Mouse (Mus musculus): ENCODE results near the gene Krtap10-10. TPM values are rescaled to one million over a fixed set of nuclear protein-coding genes. Genes with fewer than 3 reads are reported as not detected.
"Not testable (repeated sequence)": the region's sequence is repeated elsewhere in the genome, so short reads cannot be mapped to it uniquely, and the experiment has no call there.

Gene Krtap10-10
- polyA plus RNA-seq (2012; rRNA removed), result not detected in 2 replicates

DNA sequence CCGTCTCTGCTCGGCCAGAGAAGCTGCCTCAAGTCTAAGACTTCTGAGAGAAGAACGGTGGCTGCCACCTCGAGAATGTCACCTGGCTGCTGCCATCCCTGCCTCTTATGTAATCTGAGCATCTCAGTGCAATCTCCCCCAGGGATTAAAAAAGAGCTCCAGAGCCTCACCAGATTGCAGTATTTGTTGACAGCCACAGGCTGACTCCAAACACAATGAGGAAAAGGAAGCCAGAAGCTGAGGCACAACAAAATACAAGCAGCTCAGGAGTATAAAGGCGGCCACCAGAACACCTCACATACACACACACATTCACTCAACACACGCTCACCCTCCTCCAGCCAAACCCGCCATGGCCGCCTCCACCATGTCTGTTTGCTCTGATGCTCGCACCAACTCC, at the start of gene Krtap10-10:
Gene Krtap10-10 (plus strand): TSS at position 301 of the 400 bp plus-strand sequence.
- TF ChIP-seq POLR2A (IDR thresholded peaks at IDR 0.05; ENCODE audit: extremely low read depth, insufficient read depth, low read length), result no peak
- TF ChIP-seq CTCF (IDR thresholded peaks at IDR 0.05; ENCODE audit: extremely low read depth, insufficient read depth, low read length), result no peak
- Histone ChIP-seq H3K4me3 (ENCODE audit: insufficient read depth, low read length) (no peak within 1 kb of the TSS), H3K4me1 (ENCODE audit: control insufficient read depth, insufficient read depth, low read length) (no peaks in the 10 kb centered on the region), H3K27ac (ENCODE audit: insufficient read depth, low read length) (no peak within 1 kb of the TSS)

DNA sequence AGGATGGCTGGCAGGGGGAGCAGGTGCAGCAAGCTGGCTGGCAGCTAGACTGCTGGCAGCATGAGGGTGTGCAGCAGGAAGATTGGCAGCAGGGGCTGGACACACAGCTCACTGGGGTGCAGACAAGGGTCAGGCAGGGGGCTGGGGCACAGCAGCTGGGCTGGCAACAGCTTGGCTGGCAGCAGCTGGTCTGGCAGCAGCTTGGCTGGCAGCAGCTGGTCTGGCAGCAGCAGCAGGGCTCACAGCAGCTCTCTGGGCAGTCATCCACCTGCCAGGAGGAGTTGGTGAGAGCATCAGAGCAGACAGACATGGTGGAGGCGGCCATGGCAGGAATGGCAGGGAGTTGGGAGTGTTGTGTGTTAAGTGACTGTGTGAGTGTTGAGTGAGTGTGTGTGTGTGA, 47.9 kb upstream of the Krtap10-10 start, which contains the start of gene Gm7137:
Gene Gm7137 (minus strand): TSS at position 325 of the 400 bp plus-strand sequence.
- H3K4me1 ChIP-seq (ENCODE audit: control insufficient read depth, insufficient read depth, low read length); H3K27ac ChIP-seq (ENCODE audit: insufficient read depth, low read length); H3K4me3 ChIP-seq (ENCODE audit: insufficient read depth, low read length): not testable (repeated sequence)

DNA sequence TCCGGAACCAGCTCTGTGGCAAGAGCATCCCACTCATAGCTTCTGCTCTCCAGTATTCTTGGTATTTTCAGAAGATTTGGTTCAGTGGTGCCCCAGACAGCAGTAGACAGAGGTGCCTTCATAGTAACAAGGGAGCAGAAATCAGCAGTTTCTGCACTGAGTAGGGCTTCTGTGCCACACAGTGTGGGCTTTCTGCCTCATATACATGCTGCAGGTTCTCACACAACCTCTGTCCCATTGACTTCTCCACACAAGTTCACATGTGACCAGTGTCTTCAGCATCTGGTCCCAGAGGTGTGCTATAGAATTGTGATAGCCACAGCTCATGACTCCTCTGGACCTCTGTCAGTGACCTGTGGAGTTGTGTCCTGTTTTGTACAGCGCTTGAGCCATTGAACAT, 47.1 kb upstream of the Krtap10-10 start:
- H3K4me1 ChIP-seq (ENCODE audit: control insufficient read depth, insufficient read depth, low read length), result no peaks in the 10 kb centered on the region
- H3K27ac ChIP-seq (ENCODE audit: insufficient read depth, low read length), result no peak overlapping the region
- no peak overlapping the region for H3K4me3 ChIP-seq (ENCODE audit: insufficient read depth, low read length)
- TF ChIP-seq POLR2A (IDR thresholded peaks at IDR 0.05; ENCODE audit: extremely low read depth, insufficient read depth, low read length) (no peak), CTCF (IDR thresholded peaks at IDR 0.05; ENCODE audit: extremely low read depth, insufficient read depth, low read length) (no peak)

DNA sequence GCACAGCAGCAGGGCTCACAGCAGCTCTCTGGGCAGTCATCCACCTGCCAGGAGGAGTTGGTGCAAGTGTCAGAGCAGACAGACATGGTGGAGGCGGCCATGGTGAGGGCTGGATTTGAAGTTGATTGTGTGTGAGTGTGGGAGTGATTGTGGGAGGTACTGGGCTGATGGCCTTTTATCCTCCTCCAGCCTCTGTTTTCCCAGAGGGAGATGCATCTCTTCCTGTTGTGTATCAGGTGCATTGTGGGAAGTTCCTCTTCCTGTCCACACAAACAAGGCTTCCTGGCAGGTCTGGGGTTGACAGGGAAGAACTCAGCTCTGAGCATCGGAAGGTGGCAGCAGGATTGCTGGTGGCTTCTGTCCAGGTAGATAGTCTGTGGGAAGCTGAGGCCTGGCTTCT, 40.8 kb upstream of the Krtap10-10 start, which contains the start of gene Gm9639:
Gene Gm9639 (minus strand): TSS at position 101 of the 400 bp plus-strand sequence.
- TF ChIP-seq POLR2A (IDR thresholded peaks at IDR 0.05; ENCODE audit: extremely low read depth, insufficient read depth, low read length) (no peak), CTCF (IDR thresholded peaks at IDR 0.05; ENCODE audit: extremely low read depth, insufficient read depth, low read length) (no peak)
- no peak within 1 kb of the TSS for H3K27ac ChIP-seq (ENCODE audit: insufficient read depth, low read length)
- no peak within 1 kb of the TSS for H3K4me3 ChIP-seq (ENCODE audit: insufficient read depth, low read length)
- no peaks in the 10 kb centered on the region for H3K4me1 ChIP-seq (ENCODE audit: control insufficient read depth, insufficient read depth, low read length)

DNA sequence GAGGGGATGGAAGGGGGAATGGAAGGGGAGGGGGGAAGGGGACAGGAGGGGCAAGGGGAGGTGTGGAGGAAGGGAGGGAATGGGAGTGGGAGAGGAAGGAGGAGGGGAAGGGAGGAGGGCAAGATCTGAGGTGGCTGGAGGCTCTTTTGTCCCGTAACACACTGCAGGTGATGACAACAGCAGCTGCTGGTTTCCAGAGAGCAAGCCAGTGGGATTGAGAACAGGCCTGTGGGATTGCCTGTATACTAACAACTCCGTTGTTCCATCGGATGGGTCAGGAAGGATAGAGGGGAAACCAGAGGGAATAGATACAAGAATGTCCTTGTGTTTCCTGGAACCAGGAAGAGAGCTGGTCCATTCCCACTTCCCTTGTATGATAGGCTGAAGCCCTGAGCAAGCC, 38.1 kb upstream of the Krtap10-10 start:
- Histone ChIP-seq H3K27ac (ENCODE audit: insufficient read depth, low read length) (no peak overlapping the region), H3K4me3 (ENCODE audit: insufficient read depth, low read length) (no peak overlapping the region), H3K4me1 (ENCODE audit: control insufficient read depth, insufficient read depth, low read length) (no peaks in the 10 kb centered on the region)
- TF ChIP-seq POLR2A (IDR thresholded peaks at IDR 0.05; ENCODE audit: extremely low read depth, insufficient read depth, low read length) (no peak), CTCF (IDR thresholded peaks at IDR 0.05; ENCODE audit: extremely low read depth, insufficient read depth, low read length) (no peak)

DNA sequence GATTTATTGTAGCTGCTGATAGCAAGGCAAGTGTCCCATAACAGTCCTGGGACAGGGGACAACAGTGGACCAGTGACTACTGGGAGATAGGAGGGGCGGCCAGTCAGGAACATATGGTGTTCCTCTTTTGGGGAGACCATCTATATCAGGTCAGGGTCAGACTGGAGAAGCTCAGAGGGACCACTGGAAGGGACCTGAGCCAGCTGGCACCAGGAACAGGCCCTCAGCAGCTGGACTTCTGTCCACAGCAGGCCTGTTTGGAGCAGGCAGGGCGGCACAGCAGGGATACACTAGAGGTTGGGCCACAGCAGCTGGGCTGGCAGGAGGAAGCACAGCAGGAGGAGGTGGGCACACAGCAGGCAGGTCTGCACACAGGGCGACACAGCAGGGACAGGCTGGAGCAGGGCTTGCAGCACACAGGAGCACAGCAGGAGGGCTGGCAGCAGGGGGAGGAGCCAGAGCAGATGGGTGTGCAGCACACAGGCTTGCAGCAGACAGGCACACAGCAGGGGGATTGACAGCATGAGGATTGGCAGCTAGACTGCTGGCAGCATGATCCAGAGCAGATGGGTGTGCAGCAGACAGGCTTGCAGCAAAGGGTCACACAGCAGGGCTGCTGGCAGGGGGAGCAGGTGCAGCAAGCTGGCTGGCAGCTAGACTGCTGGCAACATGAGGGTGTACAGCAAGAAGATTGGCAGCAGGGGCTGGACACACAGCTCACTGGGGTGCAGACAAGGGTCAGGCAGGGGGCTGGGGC, 37.4 kb upstream of the Krtap10-10 start:
- not testable (repeated sequence) for H3K4me3 ChIP-seq (ENCODE audit: insufficient read depth, low read length); H3K27ac ChIP-seq (ENCODE audit: insufficient read depth, low read length)

DNA sequence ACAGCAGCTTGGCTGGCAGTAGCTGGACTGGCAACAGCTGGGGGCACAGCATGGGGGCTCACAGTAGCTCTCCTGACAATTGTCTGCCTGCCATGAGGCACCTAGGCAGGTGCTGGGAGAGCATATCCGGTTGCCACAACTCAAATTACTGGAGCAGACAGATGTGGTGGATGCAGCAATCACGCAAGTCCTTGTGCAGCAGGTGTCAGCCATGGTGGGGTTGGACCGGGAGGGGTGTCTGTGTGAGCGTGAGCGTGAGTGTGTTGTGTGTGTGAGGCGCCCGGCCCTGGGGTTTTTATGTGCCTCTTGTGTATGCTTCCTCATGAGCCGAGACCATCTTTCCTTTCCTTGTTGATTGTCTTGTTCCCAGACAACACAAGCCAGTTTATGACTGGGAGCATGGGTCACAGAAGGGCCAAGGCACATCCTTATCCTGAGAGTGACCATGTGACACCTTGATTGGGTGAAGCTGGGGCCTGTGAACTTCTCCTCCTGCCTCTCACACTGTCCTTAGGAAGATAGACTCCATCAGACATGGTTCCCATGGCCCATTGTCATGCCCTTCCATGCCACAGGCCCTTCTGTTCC, 36.7 kb upstream of the Krtap10-10 start, which contains the start of gene Gm19668:
Gene Gm19668 (minus strand): TSS at position 213 of the 588 bp plus-strand sequence.
- no peak within 1 kb of the TSS for H3K27ac ChIP-seq (ENCODE audit: insufficient read depth, low read length)

More for the DNA sequence above, 37.4 kb upstream of the Krtap10-10 start:
- H3K4me1 ChIP-seq (ENCODE audit: control insufficient read depth, insufficient read depth, low read length), result not testable (repeated sequence)

DNA sequence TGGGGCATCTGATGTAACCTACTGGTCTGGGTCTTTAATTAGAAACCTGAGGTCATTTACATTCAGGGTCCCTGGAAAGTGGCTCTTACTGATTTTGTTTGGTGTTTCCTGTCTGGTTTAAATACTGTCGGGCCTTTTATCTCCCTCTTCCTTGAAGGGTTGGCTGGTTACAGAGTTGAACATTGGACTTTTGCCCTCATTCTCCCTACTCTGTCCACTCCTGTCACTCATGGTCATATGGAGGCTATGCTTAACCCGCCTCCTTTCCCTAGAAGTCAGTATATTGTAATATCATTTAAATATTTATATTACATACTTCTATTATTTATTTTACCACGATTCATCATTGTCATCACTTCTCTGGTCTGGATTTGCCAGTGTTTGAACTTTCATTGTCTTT, 31.7 kb upstream of the Krtap10-10 start:
- Histone ChIP-seq H3K4me1 (ENCODE audit: control insufficient read depth, insufficient read depth, low read length) (no peaks in the 10 kb centered on the region), H3K4me3 (ENCODE audit: insufficient read depth, low read length) (no peak overlapping the region), H3K27ac (ENCODE audit: insufficient read depth, low read length) (no peak overlapping the region)
- TF ChIP-seq POLR2A (IDR thresholded peaks at IDR 0.05; ENCODE audit: extremely low read depth, insufficient read depth, low read length) (no peak), CTCF (IDR thresholded peaks at IDR 0.05; ENCODE audit: extremely low read depth, insufficient read depth, low read length) (no peak)

More for the DNA sequence above, 36.7 kb upstream of the Krtap10-10 start, which contains the start of gene Gm19668:
- Histone ChIP-seq H3K4me3 (ENCODE audit: insufficient read depth, low read length) (no peak within 1 kb of the TSS), H3K4me1 (ENCODE audit: control insufficient read depth, insufficient read depth, low read length) (no peaks in the 10 kb centered on the region)
- no peak for TF ChIP-seq CTCF (IDR thresholded peaks at IDR 0.05; ENCODE audit: extremely low read depth, insufficient read depth, low read length)

DNA sequence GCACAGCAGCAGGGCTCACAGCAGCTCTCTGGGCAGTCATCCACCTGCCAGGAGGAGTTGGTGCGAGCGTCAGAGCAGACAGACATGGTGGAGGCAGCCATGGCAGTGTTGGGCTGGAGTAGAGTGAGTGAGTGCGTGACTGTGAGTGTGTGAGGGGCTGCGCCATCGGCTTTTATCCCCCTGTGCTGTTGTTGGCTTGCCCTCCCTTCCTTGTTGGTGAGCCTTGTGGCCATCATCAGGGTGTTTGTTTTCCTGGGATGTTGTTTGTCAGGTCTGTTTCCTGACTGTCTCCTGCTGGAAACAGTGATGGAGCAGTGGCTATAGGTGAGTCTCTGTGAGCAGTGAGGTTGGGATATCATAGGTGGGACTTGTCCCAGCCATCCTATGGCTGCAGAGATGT, 24.0 kb upstream of the Krtap10-10 start, which contains the start of gene Gm9507:
Gene Gm9507 (minus strand): TSS at position 101 of the 400 bp plus-strand sequence.
- Histone ChIP-seq H3K4me3 (ENCODE audit: insufficient read depth, low read length) (no peak within 1 kb of the TSS), H3K27ac (ENCODE audit: insufficient read depth, low read length) (no peak within 1 kb of the TSS), H3K4me1 (ENCODE audit: control insufficient read depth, insufficient read depth, low read length) (no peaks in the 10 kb centered on the region)
- TF ChIP-seq CTCF (IDR thresholded peaks at IDR 0.05; ENCODE audit: extremely low read depth, insufficient read depth, low read length) (no peak), POLR2A (IDR thresholded peaks at IDR 0.05; ENCODE audit: extremely low read depth, insufficient read depth, low read length) (no peak)

DNA sequence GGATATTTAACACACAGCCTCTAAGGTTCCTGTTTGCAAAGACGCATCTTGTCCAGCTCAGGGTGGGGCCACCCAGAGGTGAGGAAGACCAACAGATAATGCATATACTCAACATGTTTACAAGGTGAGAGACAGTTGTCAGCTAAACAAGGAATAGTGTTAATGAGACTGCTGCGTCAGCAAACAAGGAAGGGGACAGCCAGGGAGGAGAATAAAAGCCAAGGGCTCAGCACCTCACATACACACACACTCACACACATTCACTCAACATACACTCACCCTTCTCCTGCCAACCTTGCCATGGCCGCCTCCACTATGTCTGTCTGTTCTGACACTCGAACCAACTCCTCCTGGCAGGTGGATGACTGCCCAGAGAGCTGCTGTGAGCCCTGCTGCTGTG, 21.4 kb upstream of the Krtap10-10 start, which contains the start of gene Gm2696:
Gene Gm2696 (plus strand): TSS at position 301 of the 400 bp plus-strand sequence.
- H3K4me3 ChIP-seq (ENCODE audit: insufficient read depth, low read length), result no peak within 1 kb of the TSS
- TF ChIP-seq POLR2A (IDR thresholded peaks at IDR 0.05; ENCODE audit: extremely low read depth, insufficient read depth, low read length), result no peak
- no peak for TF ChIP-seq CTCF (IDR thresholded peaks at IDR 0.05; ENCODE audit: extremely low read depth, insufficient read depth, low read length)
- no peaks in the 10 kb centered on the region for H3K4me1 ChIP-seq (ENCODE audit: control insufficient read depth, insufficient read depth, low read length)
- no peak within 1 kb of the TSS for H3K27ac ChIP-seq (ENCODE audit: insufficient read depth, low read length)

Measured in cortical plate, adult 2 months (tissue).